Mouse (Mus musculus) liver, postnatal 0 days (tissue): ENCODE measurements around the gene Cacng2. TPM values are rescaled to one million over a fixed set of nuclear protein-coding genes. Genes with fewer than 3 reads are reported as not detected.

Experiments used
- ATAC-seq: fragments of 200-750 bp; cut with Nextera tagmentation; 2 replicates; pipeline ENCODE4 v1.8.0; 2017; ENCODE audit warnings: mild to moderate bottlenecking, moderate library complexity
- DNase-seq: peaks from one replicate; pipeline ENCODE4 v3.0.0-alpha.2; 2016
- H3K27ac ChIP-seq: fragments of 300-500 bp; sonication (generic); 2 replicates; pipeline ENCODE4 v1.5.1; 2014; ENCODE audit warnings: antibody characterized with exemption, moderate library complexity, mild to moderate bottlenecking, low read depth
- H3K27me3 ChIP-seq: fragments of 300-500 bp; sonication (generic); 2 replicates; pipeline ENCODE4 v1.6.1; 2014; ENCODE audit warnings: low read length, control low read depth, mixed read lengths; ENCODE audit not compliant: insufficient read depth
- H3K36me3 ChIP-seq: fragments of 300-500 bp; sonication (generic); replicated peaks from 2 replicates; pipeline ENCODE4 v1.6.1; 2014; ENCODE audit warnings: mild to moderate bottlenecking, control low read depth, low read length, moderate library complexity, mixed read lengths; ENCODE audit not compliant: insufficient read depth
- H3K4me1 ChIP-seq: fragments of 300-500 bp; sonication (generic); 2 replicates; pipeline ENCODE4 v1.6.1; 2014; ENCODE audit warnings: antibody characterized with exemption, mild to moderate bottlenecking, control low read depth; ENCODE audit not compliant: insufficient read depth
- H3K4me2 ChIP-seq: fragments of 300-500 bp; sonication (generic); 2 replicates; pipeline ENCODE4 v1.6.1; 2014; ENCODE audit warnings: low read depth, mild to moderate bottlenecking, low read length, moderate library complexity, mixed read lengths
- H3K4me3 ChIP-seq: fragments of 300-500 bp; sonication (generic); 2 replicates; pipeline ENCODE4 v1.5.1; 2014; ENCODE audit warnings: low read depth, low read length
- H3K9ac ChIP-seq: fragments of 300-500 bp; sonication (generic); replicated peaks from 2 replicates; pipeline ENCODE4 v1.6.1; 2014; ENCODE audit warnings: mild to moderate bottlenecking, moderate library complexity
- H3K9me3 ChIP-seq: fragments of 300-500 bp; sonication (generic); 2 replicates; pipeline ENCODE4 v1.6.1; 2016; ENCODE audit warnings: mild to moderate bottlenecking, control low read depth, low read length, mixed read lengths
- CTCF ChIP-seq: sonication (generic); IDR thresholded peaks from 2 replicates; pipeline ENCODE4 v1.5.1; 2016; ENCODE audit warnings: antibody characterized with exemption, low read depth
- EP300 ChIP-seq: IDR thresholded peaks from 2 replicates; pipeline ENCODE4 v1.6.1; 2016; ENCODE audit warnings: antibody characterized with exemption, low read depth, mild to moderate bottlenecking
- WGBS: fragments of 180-500 bp; shearing (Covaris S2); extraction: QIAGEN DNeasy Blood & Tissue Kit; methylation state at CpG from one replicate; pipeline ENCODE4 v1.1.7; 2014; ENCODE audit not compliant: insufficient replicate concordance; 5-methylcytosine and 5-hydroxymethylcytosine counted together
- polyA plus RNA-seq: library from polyadenylated mRNA; unstranded; fragments of >200 nt; fragmentation: Nextera tagmentation; extraction: Ambion mirVana; gene quantifications from 2 replicates; pipeline ENCODE4 v1.2.1, GENCODE M21; 2015

Gene Cacng2
- polyA plus RNA-seq, 1 experiment from 2014 or later = not detected

- WGBS = under 1% methylated on average over 72 of the region's 72 CpGs
- no peaks in the 10 kb centered on the region for H3K27me3 ChIP-seq
- H3K36me3 ChIP-seq = peaks cover 30% of the 10 kb centered on the region
- TF ChIP-seq EP300 (peak; percentile 72), CTCF (no peak)
- H3K27ac ChIP-seq = peak within 1 kb of the TSS; percentile 98
- peak; percentile 88 for ATAC-seq
- H3K4me2 ChIP-seq = peak within 1 kb of the TSS; percentile 98
- DNase-seq = peak; percentile 98
- peak within 1 kb of the TSS; percentile 88 for H3K4me3 ChIP-seq
- no peaks in the 10 kb centered on the region for H3K9me3 ChIP-seq
- H3K9ac ChIP-seq = peak within 1 kb of the TSS; percentile 95
- H3K4me1 ChIP-seq = peaks cover 34% of the 10 kb centered on the region
Observed at GRCm38 (mm10) chr15:77970470-77971292, 149.1 kb downstream of the Cacng2 start, which contains the start of gene Eif3d. Eif3d (minus strand) TSS chr15:77970813.

DNA sequence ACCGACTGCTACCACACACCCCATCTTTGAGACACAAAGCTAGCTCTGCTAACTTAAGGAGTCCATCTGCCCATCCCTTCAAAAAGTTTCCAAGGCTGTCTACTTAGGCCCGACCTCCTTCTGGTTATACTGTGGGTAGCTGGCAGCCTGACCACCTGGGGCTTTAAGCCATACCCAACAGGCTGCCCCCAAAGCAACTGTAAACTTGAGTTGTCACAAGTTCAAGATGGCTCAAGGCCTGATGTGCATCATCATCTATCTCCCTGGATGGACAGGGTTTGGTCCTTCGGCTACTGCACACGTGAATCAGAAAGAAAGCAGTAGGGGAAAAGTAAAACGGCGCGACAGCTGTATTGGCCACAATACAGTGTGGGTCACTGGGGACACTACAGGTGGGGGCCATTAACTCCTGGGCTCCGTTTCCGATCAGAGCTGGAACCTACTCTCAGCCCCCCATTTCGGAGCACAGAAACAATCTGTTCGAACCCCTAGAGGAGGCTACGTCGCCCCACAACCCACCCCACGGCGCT, 149.8 kb downstream of the Cacng2 start:
- peak overlapping the region; percentile 88 for H3K4me3 ChIP-seq
- no peaks in the 10 kb centered on the region for H3K9me3 ChIP-seq
- ATAC-seq (peak; percentile 12; the same call in 1 of the 2 replicates), DNase-seq (peak; percentile 24)
- H3K9ac ChIP-seq = peak overlapping the region; percentile 95
- peaks cover 37% of the 10 kb centered on the region for H3K36me3 ChIP-seq
- WGBS = 1% methylated on average over 15 of the region's 15 CpGs
- H3K4me2 ChIP-seq = peak overlapping the region; percentile 98
- TF ChIP-seq EP300 (no peak), CTCF (no peak)
- peak overlapping the region; percentile 98 for H3K27ac ChIP-seq
- no peaks in the 10 kb centered on the region for H3K27me3 ChIP-seq
- peaks cover 37% of the 10 kb centered on the region for H3K4me1 ChIP-seq

GRCm38 (mm10) chr15:77965117-77965528, 154.7 kb downstream of the Cacng2 start:
- Histone ChIP-seq H3K27ac (peak overlapping the region; percentile 49), H3K4me1 (peaks cover 14% of the 10 kb centered on the region)
- peak; percentile 79 for ATAC-seq

GRCm38 (mm10) chr15:77962447-77962846, 157.4 kb downstream of the Cacng2 start:
- TF ChIP-seq CTCF (no peak), EP300 (no peak)
- DNase-seq (no peak), ATAC-seq (no peak)
- Histone ChIP-seq H3K9ac (no peak overlapping the region), H3K36me3 (peaks cover 90% of the 10 kb centered on the region), H3K27ac (no peak overlapping the region), H3K4me2 (no peak overlapping the region), H3K4me1 (peaks cover 3% of the 10 kb centered on the region; the same call in 1 of the 2 replicates), H3K27me3 (no peaks in the 10 kb centered on the region), H3K9me3 (no peaks in the 10 kb centered on the region), H3K4me3 (no peak overlapping the region)
- 91% methylated on average over 5 of the region's 5 CpGs for WGBS

More at GRCm38 (mm10) chr15:77965117-77965528, 154.7 kb downstream of the Cacng2 start:
- DNase-seq = peak; percentile 26
- Histone ChIP-seq H3K4me2 (no peak overlapping the region), H3K36me3 (peaks cover 86% of the 10 kb centered on the region), H3K27me3 (no peaks in the 10 kb centered on the region), H3K9me3 (no peaks in the 10 kb centered on the region), H3K9ac (no peak overlapping the region), H3K4me3 (no peak overlapping the region)
- 47% methylated on average over 9 of the region's 9 CpGs for WGBS
- TF ChIP-seq EP300 (peak; percentile 60; the same call in 1 of the 2 replicates), CTCF (peak; percentile 31)

GRCm38 (mm10) chr15:77960693-77961092, 159.1 kb downstream of the Cacng2 start:
- TF ChIP-seq EP300 = no peak
- no peak for TF ChIP-seq CTCF
- ATAC-seq (no peak), DNase-seq (no peak)
- no peaks in the 10 kb centered on the region for H3K9me3 ChIP-seq
- H3K4me2 ChIP-seq = no peak overlapping the region
- peaks cover 72% of the 10 kb centered on the region for H3K36me3 ChIP-seq
- H3K27ac ChIP-seq = no peak overlapping the region
- 84% methylated on average over 6 of the region's 6 CpGs for WGBS
- peaks cover 19% of the 10 kb centered on the region for H3K4me1 ChIP-seq
- H3K27me3 ChIP-seq = peaks cover 10% of the 10 kb centered on the region
- H3K9ac ChIP-seq = no peak overlapping the region
- no peak overlapping the region for H3K4me3 ChIP-seq

DNA sequence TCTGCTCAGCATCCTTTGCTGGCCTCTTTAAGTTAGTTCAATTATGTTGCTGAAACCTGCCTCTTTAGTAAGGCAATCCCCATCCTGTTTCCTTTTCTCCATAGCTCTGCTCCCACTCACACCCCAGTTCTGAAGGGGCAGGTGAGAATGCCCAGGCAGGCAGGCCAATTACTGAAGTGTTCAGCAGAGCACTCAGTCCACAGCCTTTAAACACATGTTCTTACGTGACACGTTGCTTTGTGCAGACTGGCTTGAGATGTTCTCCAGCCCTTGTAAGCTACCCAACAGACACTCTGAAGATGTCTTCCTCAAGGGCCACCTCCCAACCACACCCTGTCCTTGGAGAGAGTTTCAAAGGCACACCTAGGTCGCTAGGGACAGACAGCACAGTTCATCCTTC, 161.8 kb downstream of the Cacng2 start:
- peaks cover 18% of the 10 kb centered on the region for H3K4me1 ChIP-seq
- H3K27ac ChIP-seq = no peak overlapping the region
- TF ChIP-seq EP300 = no peak
- TF ChIP-seq CTCF = no peak
- H3K36me3 ChIP-seq = peaks cover 46% of the 10 kb centered on the region
- no peak overlapping the region for H3K4me2 ChIP-seq
- H3K27me3 ChIP-seq = peaks cover 14% of the 10 kb centered on the region
- H3K4me3 ChIP-seq = no peak overlapping the region
- 61% methylated on average over 3 of the region's 3 CpGs for WGBS
- no peak overlapping the region for H3K9ac ChIP-seq
- DNase-seq (no peak), ATAC-seq (no peak)
- H3K9me3 ChIP-seq = no peaks in the 10 kb centered on the region
